Mouse (Mus musculus): ENCODE measurements around the gene Klkb1. TPM values are rescaled to one million over a fixed set of nuclear protein-coding genes. Genes with fewer than 3 reads are reported as not detected.

The Klkb1 gene
- total RNA-seq (2023) = not detected in 2 replicates

DNA sequence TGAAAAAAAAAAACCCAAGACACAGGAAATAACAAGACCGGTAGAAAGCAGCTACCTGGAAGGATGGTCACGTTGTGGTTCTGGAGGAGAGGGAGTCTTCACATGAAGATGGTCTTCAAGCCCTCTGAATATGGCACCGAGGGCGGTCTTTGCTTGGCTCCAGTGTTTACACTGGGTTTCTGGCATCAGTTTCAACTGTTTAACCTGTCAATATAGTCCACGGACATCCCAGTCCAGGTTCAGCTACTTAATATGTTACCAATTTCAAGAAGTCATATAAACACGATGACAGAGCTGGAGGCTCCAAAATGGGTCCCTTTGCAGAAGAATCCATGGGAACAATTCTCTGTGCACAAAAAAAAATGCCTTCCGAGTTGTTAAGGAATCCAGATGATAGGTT is at the start of gene Klkb1:
Gene Klkb1 (minus strand): TSS at position 173 of the 400 bp plus-strand sequence.

DNA sequence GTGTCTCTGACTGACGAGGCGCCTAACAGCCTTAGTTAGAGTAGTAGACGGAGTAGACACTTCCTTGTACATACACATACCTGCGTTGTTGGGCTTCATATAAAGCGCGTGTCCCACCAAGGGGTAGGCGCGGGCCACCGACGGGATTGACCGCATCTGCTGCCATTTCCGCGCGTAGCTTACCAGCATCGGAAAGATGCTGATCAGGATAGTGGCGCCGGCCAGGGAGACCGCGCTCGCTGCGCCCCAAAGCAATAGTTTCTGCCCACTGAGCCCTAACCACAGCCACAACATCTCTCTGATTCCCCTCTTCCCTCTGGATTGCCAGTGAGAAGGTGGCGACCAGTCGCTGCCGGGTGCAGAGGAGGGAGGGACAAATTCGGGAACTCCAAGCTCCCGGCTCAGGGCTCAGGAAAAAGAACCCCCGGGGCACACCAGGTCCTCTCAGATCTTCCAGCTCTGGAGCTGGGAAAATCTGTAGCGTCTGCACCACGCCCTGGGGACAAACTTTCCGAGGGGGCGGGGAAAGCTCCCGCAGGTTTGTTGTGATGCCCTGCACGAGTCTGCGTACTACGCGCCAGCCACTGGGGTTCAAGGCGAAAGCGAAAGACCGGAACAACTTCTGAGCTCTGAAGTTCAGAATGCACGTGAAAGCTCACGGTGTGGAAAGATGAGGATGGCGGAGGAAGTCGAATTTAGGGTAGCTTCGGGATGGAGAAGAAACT is 38.2 kb upstream of the Klkb1 start, which contains the start of gene Cyp4v3:
Gene Cyp4v3 (minus strand): TSS at position 532 of the 725 bp plus-strand sequence.

DNA sequence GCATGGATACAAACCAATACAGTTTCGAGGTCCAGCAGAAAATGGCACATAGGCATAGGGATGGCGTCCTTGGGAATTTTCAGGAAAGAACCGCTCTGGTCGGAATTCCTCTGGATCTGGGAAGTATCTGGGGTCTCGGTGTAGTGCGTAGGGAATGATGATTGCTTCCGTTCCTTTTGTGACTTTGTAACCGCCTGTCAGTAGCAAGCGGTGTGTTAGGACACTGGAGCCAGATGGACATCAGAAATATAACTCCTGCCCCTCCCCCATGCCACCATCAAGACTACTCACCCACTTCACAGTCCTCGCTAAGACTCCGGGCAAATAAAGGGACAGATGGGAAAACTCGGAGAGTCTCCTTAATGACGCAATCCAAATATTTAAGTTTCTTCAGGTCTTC is 13.7 kb upstream of the Klkb1 start, which contains the start of gene Gm45753:
Gene Gm45753 (minus strand): TSS at position 101 of the 400 bp plus-strand sequence.

DNA sequence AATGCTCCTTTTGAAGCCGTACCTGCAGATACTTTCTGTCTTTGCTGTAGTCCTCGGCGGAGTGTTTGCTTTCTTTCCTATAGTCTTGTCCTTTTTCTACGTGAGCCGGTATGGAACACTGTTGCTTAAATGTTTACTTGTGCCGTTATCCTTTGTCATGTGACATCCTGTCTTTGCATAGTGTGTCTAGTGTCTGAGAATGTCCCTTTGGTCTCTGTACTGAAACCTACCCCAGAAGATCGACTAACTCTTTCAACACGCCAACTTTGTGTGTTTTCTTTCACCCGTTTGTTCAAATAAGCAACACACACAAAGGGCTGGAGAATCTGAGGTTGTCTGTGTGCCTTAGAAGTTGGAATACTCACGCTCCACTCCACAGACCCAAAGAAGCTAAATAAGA is 32.7 kb downstream of the Klkb1 start, which contains the start of gene F11:
Gene F11 (minus strand): TSS at position 112 of the 400 bp plus-strand sequence.

Other genes with a start within 250 kb of the Klkb1 start
- gene Mtnr1a, start 225.7 kb downstream of the Klkb1 start, total RNA-seq (2023) = not detected in 2 replicates
- not detected in 2 replicates for gene F11, start 32.8 kb downstream of the Klkb1 start, total RNA-seq (2023)
- gene Gm45753, start 13.6 kb upstream of the Klkb1 start, total RNA-seq (2023) = not detected in 2 replicates
- 2.8 and 2.9 TPM in 2 replicates for gene Cyp4v3, start 38.4 kb upstream of the Klkb1 start, total RNA-seq (2023)
- gene Fam149a, start 87.4 kb upstream of the Klkb1 start, total RNA-seq (2023) = 0.14 and 0.16 TPM in 2 replicates
- gene Tlr3, start 116.2 kb upstream of the Klkb1 start, total RNA-seq (2023) = 0.28 and 0.77 TPM in 2 replicates
- gene Sorbs2, start 212.9 kb upstream of the Klkb1 start, total RNA-seq (2023) = 0.13 and 0.45 TPM in 2 replicates